Mouse (Mus musculus) kidney, embryonic 16.5 days (tissue): ENCODE data around the gene Ncmap. TPM values are rescaled to one million over a fixed set of nuclear protein-coding genes. Genes with fewer than 3 reads are reported as not detected.

Experiments
- ATAC-seq: fragments of 200-750 bp; cut with Nextera tagmentation; 2 replicates; pipeline ENCODE4 v1.8.0; 2017; ENCODE audit warnings: moderate TSS enrichment; ENCODE audit not compliant: low FRiP score, low TSS enrichment
- H3K27ac ChIP-seq: fragments of 300-500 bp; sonication (generic); 2 replicates; pipeline ENCODE4 v1.5.1; 2014; ENCODE audit warnings: low read length
- H3K27me3 ChIP-seq: fragments of 300-500 bp; sonication (generic); 2 replicates; pipeline ENCODE4 v1.6.1; 2014; ENCODE audit warnings: low read length, control low read depth, mixed read lengths; ENCODE audit not compliant: insufficient read depth
- H3K36me3 ChIP-seq: fragments of 300-500 bp; sonication (generic); 2 replicates; pipeline ENCODE4 v1.6.1; 2014; ENCODE audit warnings: low read length, control low read depth, mixed read lengths; ENCODE audit not compliant: insufficient read depth
- H3K4me1 ChIP-seq: fragments of 300-500 bp; sonication (generic); 2 replicates; pipeline ENCODE4 v1.6.1; 2014; ENCODE audit warnings: low read length, control low read depth, mixed read lengths; ENCODE audit not compliant: insufficient read depth
- H3K4me2 ChIP-seq: fragments of 300-500 bp; sonication (generic); replicated peaks from 2 replicates; pipeline ENCODE4 v1.6.1; 2014; ENCODE audit warnings: low read depth, low read length
- H3K4me3 ChIP-seq: fragments of 300-500 bp; sonication (generic); 2 replicates; pipeline ENCODE4 v1.5.1; 2014; ENCODE audit warnings: mild to moderate bottlenecking, low read length
- H3K9ac ChIP-seq: fragments of 300-500 bp; sonication (generic); replicated peaks from 2 replicates; pipeline ENCODE4 v1.6.1; 2014; ENCODE audit warnings: low read length
- H3K9me3 ChIP-seq: fragments of 300-500 bp; sonication (generic); 2 replicates; pipeline ENCODE4 v1.6.1; 2016; ENCODE audit warnings: low read length, control low read depth
- WGBS: fragments of 180-500 bp; shearing (Covaris S2); extraction: QIAGEN DNeasy Blood & Tissue Kit; methylation state at CpG from one replicate; pipeline ENCODE4 v1.1.7; 2014; 5-methylcytosine and 5-hydroxymethylcytosine counted together
- polyA plus RNA-seq: library from polyadenylated mRNA; unstranded; fragments of >200 nt; fragmentation: Nextera tagmentation; extraction: Ambion mirVana; gene quantifications from 2 replicates; pipeline ENCODE4 v1.2.1, GENCODE M21; 2015

The Ncmap gene
- polyA plus RNA-seq, 1 experiment from 2014 or later: 2.0 TPM

GRCm38 (mm10) chr4:135429990-135430760 is 32.1 kb upstream of the Ncmap start:
- ATAC-seq: no peak
- Histone ChIP-seq H3K9me3 (no peaks in the 10 kb centered on the region), H3K27me3 (no peaks in the 10 kb centered on the region), H3K27ac (no peak overlapping the region), H3K4me2 (no peak overlapping the region), H3K36me3 (no peaks in the 10 kb centered on the region), H3K4me3 (no peak overlapping the region), H3K9ac (no peak overlapping the region), H3K4me1 (peaks cover 12% of the 10 kb centered on the region)
- WGBS: 82% methylated on average over 8 of the region's 8 CpGs

- Histone ChIP-seq H3K4me2 (no peak overlapping the region), H3K27me3 (no peaks in the 10 kb centered on the region), H3K9me3 (no peaks in the 10 kb centered on the region), H3K4me3 (no peak overlapping the region), H3K9ac (no peak overlapping the region), H3K4me1 (peaks cover 10% of the 10 kb centered on the region), H3K27ac (no peak overlapping the region), H3K36me3 (no peaks in the 10 kb centered on the region)
- no peak for ATAC-seq
- 86% methylated on average over 4 of the region's 4 CpGs for WGBS
Measured at GRCm38 (mm10) chr4:135429383-135429782, 31.4 kb upstream of the Ncmap start.

GRCm38 (mm10) chr4:135426587-135426986 is 28.6 kb upstream of the Ncmap start:
- no peaks in the 10 kb centered on the region for H3K4me1 ChIP-seq
- WGBS: 93% methylated on average over 7 of the region's 7 CpGs
- no peaks in the 10 kb centered on the region for H3K9me3 ChIP-seq
- H3K4me3 ChIP-seq: no peak overlapping the region
- no peak overlapping the region for H3K4me2 ChIP-seq
- no peak overlapping the region for H3K27ac ChIP-seq
- 0 out of 2 replicates have a peak, but pooled peaks cover 5% of the 10 kb centered on the region for H3K36me3 ChIP-seq
- no peak for ATAC-seq
- H3K9ac ChIP-seq: no peak overlapping the region
- H3K27me3 ChIP-seq: no peaks in the 10 kb centered on the region

GRCm38 (mm10) chr4:135425625-135426024 is 27.6 kb upstream of the Ncmap start:
- Histone ChIP-seq H3K4me2 (no peak overlapping the region), H3K9me3 (no peaks in the 10 kb centered on the region), H3K4me1 (no peaks in the 10 kb centered on the region), H3K4me3 (no peak overlapping the region), H3K36me3 (0 out of 2 replicates have a peak, but pooled peaks cover 5% of the 10 kb centered on the region), H3K27ac (no peak overlapping the region), H3K27me3 (no peaks in the 10 kb centered on the region), H3K9ac (no peak overlapping the region)
- 80% methylated on average over 9 of the region's 9 CpGs for WGBS
- ATAC-seq: no peak

- WGBS: 92% methylated on average over 13 of the region's 13 CpGs
- H3K4me1 ChIP-seq: no peaks in the 10 kb centered on the region
- no peak overlapping the region for H3K4me2 ChIP-seq
- H3K4me3 ChIP-seq: no peak overlapping the region
- H3K9ac ChIP-seq: no peak overlapping the region
- peaks cover 21% of the 10 kb centered on the region for H3K36me3 ChIP-seq
- no peaks in the 10 kb centered on the region for H3K27me3 ChIP-seq
- no peak overlapping the region for H3K27ac ChIP-seq
- ATAC-seq: no peak
- no peaks in the 10 kb centered on the region for H3K9me3 ChIP-seq
Measured at GRCm38 (mm10) chr4:135420961-135421360, 22.9 kb upstream of the Ncmap start.

GRCm38 (mm10) chr4:135420416-135420815 is 22.4 kb upstream of the Ncmap start:
- Histone ChIP-seq H3K9me3 (no peaks in the 10 kb centered on the region), H3K9ac (no peak overlapping the region), H3K4me1 (no peaks in the 10 kb centered on the region), H3K36me3 (peaks cover 21% of the 10 kb centered on the region), H3K4me3 (no peak overlapping the region), H3K27me3 (no peaks in the 10 kb centered on the region), H3K27ac (no peak overlapping the region), H3K4me2 (no peak overlapping the region)
- ATAC-seq: no peak
- 76% methylated on average over 11 of the region's 11 CpGs for WGBS

- 72% methylated on average over 21 of the region's 21 CpGs for WGBS
- Histone ChIP-seq H3K9me3 (no peaks in the 10 kb centered on the region), H3K4me3 (no peak overlapping the region), H3K4me1 (no peaks in the 10 kb centered on the region), H3K27me3 (no peaks in the 10 kb centered on the region), H3K9ac (no peak overlapping the region), H3K36me3 (peaks cover 21% of the 10 kb centered on the region), H3K4me2 (no peak overlapping the region), H3K27ac (no peak overlapping the region)
- no peak for ATAC-seq
Measured at GRCm38 (mm10) chr4:135419996-135420395, 22.0 kb upstream of the Ncmap start.

GRCm38 (mm10) chr4:135416367-135416766 is 18.3 kb upstream of the Ncmap start:
- no peaks in the 10 kb centered on the region for H3K9me3 ChIP-seq
- no peak overlapping the region for H3K4me2 ChIP-seq
- peaks cover 16% of the 10 kb centered on the region for H3K36me3 ChIP-seq
- WGBS: 89% methylated on average over 21 of the region's 21 CpGs
- no peaks in the 10 kb centered on the region for H3K4me1 ChIP-seq
- no peak overlapping the region for H3K27ac ChIP-seq
- no peak overlapping the region for H3K4me3 ChIP-seq
- H3K27me3 ChIP-seq: no peaks in the 10 kb centered on the region
- no peak overlapping the region for H3K9ac ChIP-seq
- no peak for ATAC-seq

- Histone ChIP-seq H3K4me3 (no peak overlapping the region), H3K36me3 (peaks cover 11% of the 10 kb centered on the region; the same call in 1 of the 2 replicates), H3K4me1 (no peaks in the 10 kb centered on the region), H3K27me3 (no peaks in the 10 kb centered on the region), H3K27ac (no peak overlapping the region), H3K4me2 (no peak overlapping the region), H3K9me3 (0 out of 2 replicates have a peak, but pooled peaks cover 3% of the 10 kb centered on the region), H3K9ac (no peak overlapping the region)
- WGBS: 82% methylated on average over 8 of the region's 8 CpGs
- no peak for ATAC-seq
Measured at GRCm38 (mm10) chr4:135413491-135413890, 15.5 kb upstream of the Ncmap start.

- H3K9ac ChIP-seq: no peak overlapping the region
- H3K36me3 ChIP-seq: 0 out of 2 replicates have a peak, but pooled peaks cover 3% of the 10 kb centered on the region
- H3K27me3 ChIP-seq: no peaks in the 10 kb centered on the region
- H3K27ac ChIP-seq: no peak overlapping the region
- ATAC-seq: no peak
- no peak overlapping the region for H3K4me3 ChIP-seq
- WGBS: 37% methylated on average over 4 of the region's 4 CpGs
- 0 out of 2 replicates have a peak, but pooled peaks cover 3% of the 10 kb centered on the region for H3K9me3 ChIP-seq
- no peaks in the 10 kb centered on the region for H3K4me1 ChIP-seq
- H3K4me2 ChIP-seq: no peak overlapping the region
Measured at GRCm38 (mm10) chr4:135411633-135412032, 13.6 kb upstream of the Ncmap start.
